Comparison of ENCODE assay signal across 19 mouse cellular contexts in the genomic region with DNA sequence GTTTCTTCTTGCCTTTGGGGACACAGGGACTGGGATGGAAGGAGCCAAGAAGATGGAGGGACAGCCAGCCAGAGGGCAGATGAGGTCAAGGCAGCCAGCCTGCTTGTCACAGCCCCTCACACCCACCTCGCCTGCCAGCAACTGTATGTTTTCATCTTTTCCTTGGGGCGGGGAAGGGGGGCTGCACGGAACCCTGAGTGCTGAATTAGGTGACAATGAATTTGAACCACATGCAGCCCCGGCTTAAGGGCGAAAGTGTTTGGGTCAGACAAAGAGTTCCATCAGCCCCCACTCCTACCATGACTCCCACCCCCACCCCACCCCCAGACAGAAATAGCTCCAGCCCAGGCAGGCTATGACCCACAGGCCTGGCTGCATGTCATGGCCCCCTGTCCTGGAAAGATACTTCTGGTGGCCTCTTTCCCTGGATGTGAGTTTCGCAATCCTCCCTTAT. TPM values are rescaled to one million over a fixed set of nuclear protein-coding genes. Genes with fewer than 3 reads are reported as not detected.
DNase-seq lines count a peak whose midpoint lies in the region; ATAC-seq lines count a peak whose summit lies in the region.
"Had no signal": no experiment of that assay in that cellular context is flagged by ENCODE, and none has a peak within 500 bp of the region (broad histone marks: within the 10 kb centered on the region; RNA-seq: fewer than 3 reads in every experiment).

No protein-coding gene starts in this region.

- no peak for DNase-seq in forebrain, embryonic 10.5 days (ENCODE audit: extremely low spot score, low spot score)
- DNase-seq in kidney, adult 8-10 months, result no peak
- DNase-seq in heart, postnatal 36 days, result peak; percentile 31 to 54
- peak; percentile 81 for DNase-seq in lung, postnatal 14 days
- no peak for DNase-seq in frontal cortex, adult 2 months (ENCODE audit: extremely low spot score in 1 of 2, low spot score in 1 of 2)
- DNase-seq in thymus, postnatal 14 days, result no peak
- DNase-seq: adrenal gland, adult 2 months; B cell, adult 2 months; liver, embryonic 13.5 days had no signal

- no peaks in the 10 kb centered on the region for H3K9me3 ChIP-seq in forebrain, embryonic 10.5 days
- no peaks in the 10 kb centered on the region for H3K9me3 ChIP-seq in forebrain, embryonic 16.5 days (ENCODE audit: control insufficient read depth, low read length)
- no peaks in the 10 kb centered on the region for H3K9me3 ChIP-seq in kidney, embryonic 16.5 days (ENCODE audit: low read length)
- H3K9me3 ChIP-seq: intestine, embryonic 15.5 days had no signal

- H3K36me3 ChIP-seq in forebrain, embryonic 10.5 days (replicated peaks), result no peaks in the 10 kb centered on the region
- no peaks in the 10 kb centered on the region for H3K36me3 ChIP-seq in forebrain, embryonic 16.5 days (ENCODE audit: control insufficient read depth, insufficient read depth)
- no peaks in the 10 kb centered on the region for H3K36me3 ChIP-seq in kidney, embryonic 16.5 days (ENCODE audit: insufficient read depth, low read length)
- H3K36me3 ChIP-seq: intestine, embryonic 15.5 days; liver, embryonic 13.5 days had no signal

- intact Hi-C loops in heart, postnatal 36 days (cut with DNase I), result no loop called here

- no peak overlapping the region for H3K4me2 ChIP-seq in forebrain, embryonic 16.5 days (ENCODE audit: low read length)
- H3K4me2 ChIP-seq in kidney, embryonic 16.5 days (replicated peaks; ENCODE audit: low read depth, low read length), result no peak overlapping the region
- H3K4me2 ChIP-seq: intestine, embryonic 15.5 days; liver, embryonic 13.5 days had no signal

- H3K27me3 ChIP-seq in forebrain, embryonic 10.5 days (ENCODE audit: poor library complexity, severe bottlenecking), result no peaks in the 10 kb centered on the region; the same call in 1 of the 2 replicates
- no peaks in the 10 kb centered on the region for H3K27me3 ChIP-seq in forebrain, embryonic 16.5 days (replicated peaks; ENCODE audit: control insufficient read depth, insufficient read depth, low read length)
- H3K27me3 ChIP-seq in kidney, embryonic 16.5 days (ENCODE audit: insufficient read depth, low read length), result no peaks in the 10 kb centered on the region
- H3K27me3 ChIP-seq: intestine, embryonic 15.5 days; liver, embryonic 13.5 days had no signal

- H3K4me1 ChIP-seq in forebrain, embryonic 10.5 days, result peaks cover 21% of the 10 kb centered on the region
- H3K4me1 ChIP-seq in forebrain, embryonic 16.5 days (replicated peaks; ENCODE audit: control insufficient read depth, insufficient read depth, low read length), result no peaks in the 10 kb centered on the region
- no peaks in the 10 kb centered on the region for H3K4me1 ChIP-seq in kidney, embryonic 16.5 days (ENCODE audit: insufficient read depth, low read length)
- H3K4me1 ChIP-seq: liver, embryonic 13.5 days had no signal

- H3K4me3 ChIP-seq in forebrain, embryonic 10.5 days, result no peak overlapping the region
- H3K4me3 ChIP-seq in forebrain, embryonic 16.5 days (replicated peaks; ENCODE audit: low read length), result no peak overlapping the region
- H3K4me3 ChIP-seq in kidney, embryonic 16.5 days (ENCODE audit: low read length), result no peak overlapping the region
- H3K4me3 ChIP-seq: intestine, embryonic 15.5 days; liver, embryonic 13.5 days had no signal

- whole genome bisulfite sequencing in forebrain, embryonic 10.5 days, result 84% methylated on average over 6 of the region's 6 CpGs
- 84% methylated on average over 6 of the region's 6 CpGs for WGBS in forebrain, embryonic 16.5 days
- 67% methylated on average over 6 of the region's 6 CpGs for WGBS in kidney, embryonic 16.5 days

- no peak overlapping the region for H3K9ac ChIP-seq in forebrain, embryonic 16.5 days (replicated peaks; ENCODE audit: low read depth, low read length)
- H3K9ac ChIP-seq in kidney, embryonic 16.5 days (replicated peaks; ENCODE audit: low read length), result no peak overlapping the region
- H3K9ac ChIP-seq: intestine, embryonic 15.5 days; liver, embryonic 13.5 days had no signal

- H3K27ac ChIP-seq in forebrain, embryonic 10.5 days, result peak overlapping the region; percentile 26; the same call in 1 of the 2 replicates
- no peak overlapping the region for H3K27ac ChIP-seq in forebrain, embryonic 16.5 days (ENCODE audit: low read length)
- peak overlapping the region; percentile 57; the same call in 1 of the 2 replicates for H3K27ac ChIP-seq in kidney, embryonic 16.5 days (ENCODE audit: low read length)
- H3K27ac ChIP-seq: intestine, embryonic 15.5 days; liver, embryonic 13.5 days had no signal

- ATAC-seq in forebrain, embryonic 16.5 days, result no peak
- no peak for ATAC-seq in kidney, embryonic 16.5 days (ENCODE audit: low FRiP score, low TSS enrichment)
- ATAC-seq: intestine, embryonic 15.5 days had no signal

RNA-seq across cellular contexts. Expression of gene Tmem270, which starts 15.9 kb away (rescaled TPM):
- polyA plus RNA-seq in forebrain, embryonic 10.5 days (2016; fragmentation: Nextera tagmentation; extraction: Ambion mirVana), result not detected in 2 replicates
- polyA plus RNA-seq in forebrain, embryonic 16.5 days (2015; fragmentation: Nextera tagmentation; extraction: Ambion mirVana), result not detected in 2 replicates
- polyA plus RNA-seq in kidney, embryonic 16.5 days (2015; fragmentation: Nextera tagmentation; extraction: Ambion mirVana), result not detected in 2 replicates
- not detected for total RNA-seq in heart, postnatal 36 days (2021)
- polyA plus RNA-seq in frontal cortex, adult 2 months (2012; rRNA removed), result not detected in 2 replicates
- total RNA-seq: adrenal gland, adult 2 months; gastrocnemius, adult 18-20 months; layer of hippocampus, postnatal 10 days; left cerebral cortex, postnatal 36 days; megakaryocyte-erythroid progenitor cell, adult 5-6 weeks; neutrophil, adult 5-6 weeks had no signal
- polyA plus RNA-seq: adrenal gland, adult 2 months; embryonic facial prominence, embryonic 11.5 days; hindbrain, embryonic 11.5 days; intestine, embryonic 15.5 days; liver, embryonic 13.5 days had no signal

RNA-seq across cellular contexts. Expression of gene Cldn13, which starts 24.7 kb away (rescaled TPM):
- 2.0 and 4.9 TPM in 2 replicates for polyA plus RNA-seq in forebrain, embryonic 10.5 days (2016; fragmentation: Nextera tagmentation; extraction: Ambion mirVana)
- not detected in 2 replicates for polyA plus RNA-seq in forebrain, embryonic 16.5 days (2015; fragmentation: Nextera tagmentation; extraction: Ambion mirVana)
- 0.99 and 1.2 TPM in 2 replicates for polyA plus RNA-seq in kidney, embryonic 16.5 days (2015; fragmentation: Nextera tagmentation; extraction: Ambion mirVana)
- not detected for total RNA-seq in heart, postnatal 36 days (2021)
- not detected in 2 replicates for polyA plus RNA-seq in frontal cortex, adult 2 months (2012; rRNA removed)
- total RNA-seq: adrenal gland, adult 2 months; gastrocnemius, adult 18-20 months; layer of hippocampus, postnatal 10 days; left cerebral cortex, postnatal 36 days; neutrophil, adult 5-6 weeks had no signal
- polyA plus RNA-seq: adrenal gland, adult 2 months had no signal

RNA-seq across cellular contexts. Expression of gene Mettl27, which starts 41.5 kb away (rescaled TPM):
- 10.3 and 11.8 TPM in 2 replicates for polyA plus RNA-seq in forebrain, embryonic 10.5 days (2016; fragmentation: Nextera tagmentation; extraction: Ambion mirVana)
- 8.4 and 10.6 TPM in 2 replicates for polyA plus RNA-seq in forebrain, embryonic 16.5 days (2015; fragmentation: Nextera tagmentation; extraction: Ambion mirVana)
- 29.6 and 30.7 TPM in 2 replicates for polyA plus RNA-seq in kidney, embryonic 16.5 days (2015; fragmentation: Nextera tagmentation; extraction: Ambion mirVana)
- total RNA-seq in heart, postnatal 36 days (2021), result 1 to 10 TPM; 7.3 to 7.5 TPM
- 14.0 and 14.9 TPM in 2 replicates for polyA plus RNA-seq in frontal cortex, adult 2 months (2012; rRNA removed)

RNA-seq across cellular contexts. Expression of gene Cldn4, which starts 56.1 kb away (rescaled TPM):
- polyA plus RNA-seq in forebrain, embryonic 10.5 days (2016; fragmentation: Nextera tagmentation; extraction: Ambion mirVana), result 6.2 and 6.3 TPM in 2 replicates
- polyA plus RNA-seq in forebrain, embryonic 16.5 days (2015; fragmentation: Nextera tagmentation; extraction: Ambion mirVana), result not detected in 2 replicates
- 63.1 and 64.7 TPM in 2 replicates for polyA plus RNA-seq in kidney, embryonic 16.5 days (2015; fragmentation: Nextera tagmentation; extraction: Ambion mirVana)
- not detected for total RNA-seq in heart, postnatal 36 days (2021)
- polyA plus RNA-seq in frontal cortex, adult 2 months (2012; rRNA removed), result 0.08 and 0.32 TPM in 2 replicates
- total RNA-seq: adrenal gland, adult 2 months; gastrocnemius, adult 18-20 months; layer of hippocampus, postnatal 10 days; left cerebral cortex, postnatal 36 days; megakaryocyte-erythroid progenitor cell, adult 5-6 weeks had no signal
- polyA plus RNA-seq: adrenal gland, adult 2 months had no signal

Comparison
In these comparisons a context has a peak if more than half of its experiments do, and no peak if none do; other contexts are left out.
1. DNase-seq: peak in heart, postnatal 36 days (2 of 2) and lung, postnatal 14 days (single experiment); none in forebrain, embryonic 10.5 days (single experiment), kidney, adult 8-10 months (0 of 2), frontal cortex, adult 2 months (0 of 2) and thymus, postnatal 14 days (single experiment).